Mouse (Mus musculus): Measurements from ENCODE around the gene Taf15.

DNA sequence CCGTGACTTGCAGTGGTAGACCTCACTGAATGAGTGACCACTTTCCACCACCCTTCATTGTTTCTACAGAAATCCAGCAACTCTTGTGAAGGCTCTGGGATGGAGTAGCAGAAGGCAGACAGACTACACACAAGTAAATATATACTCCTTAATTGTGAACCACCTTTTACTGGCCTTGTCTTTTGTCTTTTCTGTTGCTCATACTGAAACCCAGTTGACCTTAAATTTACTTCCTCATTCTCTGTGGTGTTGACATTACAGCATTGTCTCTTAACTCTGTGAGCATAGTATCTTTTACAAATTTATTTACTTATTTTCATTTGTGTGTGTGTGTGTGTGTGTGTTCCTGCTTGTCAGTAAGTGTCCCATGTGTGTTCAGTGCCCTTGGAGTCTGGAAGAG lies 60.3 kb downstream of the Taf15 start:
- TF ChIP-seq CTCF (IDR thresholded peaks at IDR 0.05) = no peak
- TF ChIP-seq POLR2A (IDR thresholded peaks at IDR 0.05; ENCODE audit: insufficient read depth, low read depth, low read length) = no peak
- TF ChIP-seq EP300 (IDR thresholded peaks at IDR 0.05; ENCODE audit: insufficient read depth, low read depth, low read length) = no peak

Measured in heart, adult 2 months (tissue).